Mouse (Mus musculus) forelimb bud, embryonic 11.5 days (tissue): ENCODE data around the gene Frzb.
"Not testable (repeated sequence)": the region's sequence is repeated elsewhere in the genome, so short reads cannot be mapped to it uniquely, and the experiment has no call there.

Source experiments
- DNase-seq: peaks from one replicate; pipeline ENCODE4 v3.0.0-alpha.2; 2012; ENCODE audit warnings: low read depth, low spot score

Gene Frzb

GRCm38 (mm10) chr2:80447291-80447791 lies at the start of gene Frzb:
Gene Frzb (minus strand): TSS chr2:80447625.
- peak; percentile 76 for DNase-seq

- DNase-seq = not testable (repeated sequence)
Measured at GRCm38 (mm10) chr2:80495304-80495703, 47.9 kb upstream of the Frzb start.

GRCm38 (mm10) chr2:80486851-80487250 lies 39.4 kb upstream of the Frzb start:
- no peak for DNase-seq

- DNase-seq = no peak
Measured at GRCm38 (mm10) chr2:80484951-80485350, 37.5 kb upstream of the Frzb start.

GRCm38 (mm10) chr2:80475831-80476230 lies 28.4 kb upstream of the Frzb start:
- DNase-seq = no peak

- no peak for DNase-seq
Measured at GRCm38 (mm10) chr2:80474247-80474796, 26.9 kb upstream of the Frzb start.

- no peak for DNase-seq
Measured at GRCm38 (mm10) chr2:80465991-80466821, 18.8 kb upstream of the Frzb start.

GRCm38 (mm10) chr2:80461827-80462226 lies 14.4 kb upstream of the Frzb start:
- DNase-seq = no peak

- DNase-seq = peak; percentile 72
Measured at GRCm38 (mm10) chr2:80448231-80448630, 806 bp upstream of the Frzb start.

GRCm38 (mm10) chr2:80446308-80447151 lies 895 bp downstream of the Frzb start:
- DNase-seq = no peak

- DNase-seq = no peak
Measured at GRCm38 (mm10) chr2:80445926-80446307, 1.5 kb downstream of the Frzb start.

GRCm38 (mm10) chr2:80445491-80445890 lies 1.9 kb downstream of the Frzb start:
- DNase-seq = no peak

GRCm38 (mm10) chr2:80444418-80445365 lies 2.7 kb downstream of the Frzb start:
- DNase-seq = no peak

- DNase-seq = no peak
Measured at GRCm38 (mm10) chr2:80443962-80444361, 3.5 kb downstream of the Frzb start.

GRCm38 (mm10) chr2:80441386-80441785 lies 6.0 kb downstream of the Frzb start:
- DNase-seq = no peak

- DNase-seq = no peak
Measured at GRCm38 (mm10) chr2:80438854-80439253, 8.6 kb downstream of the Frzb start.

GRCm38 (mm10) chr2:80437401-80437800 lies 10.0 kb downstream of the Frzb start:
- no peak for DNase-seq

- no peak for DNase-seq
Measured at GRCm38 (mm10) chr2:80434783-80435572, 12.4 kb downstream of the Frzb start.

GRCm38 (mm10) chr2:80433254-80433876 lies 14.1 kb downstream of the Frzb start:
- DNase-seq = no peak
